Mouse (Mus musculus) embryonic stem cell, embryonic (primary cell): ENCODE results near the gene 0610009B22Rik.

Experiments
- CTCF ChIA-PET, 4 experiments: fragments of 300-600 bp in 2 of 4; fragments of 350-600 bp in 2 of 4; sonication (Branson Sonifier 250); formaldehyde crosslinking; loops; one replicate each; lab custom pipeline; 2022; ENCODE audit warnings: inconsistent platforms in 2 of 4; lab: Charles Lee
- POLR2A ChIA-PET, 4 experiments: fragments of 300-600 bp in 2 of 4; fragments of 350-600 bp in 2 of 4; sonication (Branson Sonifier 250); formaldehyde crosslinking; loops; one replicate each; lab custom pipeline; 2022; ENCODE audit warnings: antibody characterized with exemption in 4 of 4, inconsistent platforms in 1 of 4; lab: Charles Lee

The 0610009B22Rik gene

GRCm38 (mm10) chr11:51677737-51678418 is 10.8 kb downstream of the 0610009B22Rik start:
- CTCF ChIA-PET, result interaction anchor here in 3 of 4 experiments (0.5 to 1.4 kb wide), 7 partner anchors 10 to 241 kb away, joined by 3 to 9 read pairs (median 3); partner anchors contain the start of gene 0610009B22Rik (in 1 of the 3)

GRCm38 (mm10) chr11:51675386-51675785 is 13.3 kb downstream of the 0610009B22Rik start:
- CTCF ChIA-PET, result interaction anchor here in 1 of 4 experiments (0.6 kb wide), 1 partner anchor 39 kb away, joined by 3 read pairs; no protein-coding TSS in a partner anchor
- POLR2A ChIA-PET, result interaction anchor here in 2 of 4 experiments (0.7 to 6.9 kb wide), 12 partner anchors 11 to 126 kb away, joined by 3 to 51 read pairs (median 8); partner anchors contain the start of genes 0610009B22Rik (in 2 of the 2), Hnrnpab (in 2 of the 2) and Nhp2 (in 1 of the 2)

More at GRCm38 (mm10) chr11:51677737-51678418, 10.8 kb downstream of the 0610009B22Rik start:
- POLR2A ChIA-PET, result interaction anchor here (1.0 to 6.9 kb wide), 20 partner anchors 10 to 93 kb away, joined by 3 to 51 read pairs (median 5); partner anchors contain the start of genes 0610009B22Rik (in 4 of the 4), Hnrnpab (in 2 of the 4), Nhp2 (in 2 of the 4) and Phykpl (in 1 of the 4)

- CTCF ChIA-PET, result interaction anchor here in 3 of 4 experiments (0.5 to 1.5 kb wide), 7 partner anchors 8 to 1554 kb away, joined by 3 to 8 read pairs (median 3); no protein-coding TSS in a partner anchor
- POLR2A ChIA-PET, result interaction anchor here (0.6 to 4.1 kb wide), 44 partner anchors 8 to 119 kb away, joined by 3 to 56 read pairs (median 6); partner anchors contain the start of genes Nhp2 (in 3 of the 4), 0610009B22Rik (in 2 of the 4), D930048N14Rik (in 2 of the 4) and Hnrnpab (in 2 of the 4)
Observed at GRCm38 (mm10) chr11:51673291-51673690, 15.4 kb downstream of the 0610009B22Rik start.

- ChIA-PET CTCF (interaction anchor here in 1 of 4 experiments (0.6 kb wide), 1 partner anchor 59 kb away, joined by 4 read pairs; no protein-coding TSS in a partner anchor), POLR2A (interaction anchor here in 2 of 4 experiments (0.7 to 4.1 kb wide), 11 partner anchors 8 to 86 kb away, joined by 3 to 56 read pairs (median 3); partner anchors contain the start of genes 0610009B22Rik (in 1 of the 2) and Phykpl (in 1 of the 2))
Observed at GRCm38 (mm10) chr11:51671376-51671775, 17.3 kb downstream of the 0610009B22Rik start.

GRCm38 (mm10) chr11:51670846-51671245 is 17.8 kb downstream of the 0610009B22Rik start:
- POLR2A ChIA-PET, result interaction anchor here in 2 of 4 experiments (0.7 to 4.1 kb wide), 7 partner anchors 9 to 86 kb away, joined by 3 to 56 read pairs (median 3); partner anchors contain the start of gene Phykpl (in 1 of the 2)
- CTCF ChIA-PET, result interaction anchor here in 1 of 4 experiments (0.6 kb wide), 1 partner anchor 58 kb away, joined by 4 read pairs; no protein-coding TSS in a partner anchor

- ChIA-PET POLR2A (interaction anchor here in 2 of 4 experiments (1.3 to 13.3 kb wide), 7 partner anchors 8 to 61 kb away, joined by 4 to 252 read pairs (median 95); partner anchors contain the start of genes 0610009B22Rik (in 1 of the 2), D930048N14Rik (in 1 of the 2), Hnrnpab (in 1 of the 2) and N4bp3 (in 1 of the 2)), CTCF (interaction anchor here in 1 of 4 experiments (1.5 kb wide), 1 partner anchor 16 kb away, joined by 4 read pairs; no protein-coding TSS in a partner anchor)
Observed at GRCm38 (mm10) chr11:51664747-51665146, 23.9 kb downstream of the 0610009B22Rik start.

- ChIA-PET POLR2A (interaction anchor here in 3 of 4 experiments (0.5 to 13.3 kb wide), 32 partner anchors 9 to 153 kb away, joined by 3 to 252 read pairs (median 8); partner anchors contain the start of genes 0610009B22Rik (in 3 of the 3), D930048N14Rik (in 2 of the 3), Hnrnpab (in 2 of the 3) and N4bp3 (in 2 of the 3)), CTCF (interaction anchor here (0.6 to 1.8 kb wide), 10 partner anchors 13 to 57 kb away, joined by 3 to 9 read pairs (median 3); no protein-coding TSS in a partner anchor)
Observed at GRCm38 (mm10) chr11:51662632-51663031, 26.0 kb downstream of the 0610009B22Rik start.

- CTCF ChIA-PET, result interaction anchor here (0.6 to 1.8 kb wide), 12 partner anchors 12 to 122 kb away, joined by 3 to 9 read pairs (median 4); partner anchors contain the start of genes D930048N14Rik (in 1 of the 4) and N4bp3 (in 1 of the 4)
- POLR2A ChIA-PET, result interaction anchor here in 3 of 4 experiments (0.5 to 13.3 kb wide), 39 partner anchors 9 to 154 kb away, joined by 3 to 252 read pairs (median 6); partner anchors contain the start of genes 0610009B22Rik (in 2 of the 3), D930048N14Rik (in 2 of the 3), Hnrnpab (in 2 of the 3) and N4bp3 (in 2 of the 3)
Observed at GRCm38 (mm10) chr11:51661867-51662365, 26.8 kb downstream of the 0610009B22Rik start.

- CTCF ChIA-PET, result interaction anchor here in 3 of 4 experiments (0.6 to 1.6 kb wide), 8 partner anchors 19 to 150 kb away, joined by 3 to 9 read pairs (median 3); no protein-coding TSS in a partner anchor
- POLR2A ChIA-PET, result interaction anchor here (0.5 to 13.3 kb wide), 35 partner anchors 10 to 628 kb away, joined by 3 to 252 read pairs (median 6); partner anchors contain the start of genes Hnrnpab (in 3 of the 4), 0610009B22Rik (in 2 of the 4), D930048N14Rik (in 2 of the 4) and N4bp3 (in 2 of the 4)
Observed at GRCm38 (mm10) chr11:51658705-51659104, 30.0 kb downstream of the 0610009B22Rik start.

GRCm38 (mm10) chr11:51658291-51658690 is 30.4 kb downstream of the 0610009B22Rik start:
- CTCF ChIA-PET, result interaction anchor here in 2 of 4 experiments (0.6 to 1.6 kb wide), 3 partner anchors 23 to 151 kb away, joined by 3 to 9 read pairs (median 3); no protein-coding TSS in a partner anchor
- POLR2A ChIA-PET, result interaction anchor here (0.5 to 13.3 kb wide), 32 partner anchors 9 to 629 kb away, joined by 3 to 252 read pairs (median 7); partner anchors contain the start of genes Hnrnpab (in 3 of the 4), 0610009B22Rik (in 2 of the 4), D930048N14Rik (in 2 of the 4) and N4bp3 (in 2 of the 4)

GRCm38 (mm10) chr11:51656798-51657521 is 31.7 kb downstream of the 0610009B22Rik start:
- CTCF ChIA-PET, result interaction anchor here in 2 of 4 experiments (0.7 to 1.6 kb wide), 5 partner anchors 21 to 426 kb away, joined by 3 to 9 read pairs (median 5); partner anchors contain the start of gene Rmnd5b (in 1 of the 2)
- POLR2A ChIA-PET, result interaction anchor here in 3 of 4 experiments (0.7 to 13.3 kb wide), 31 partner anchors 8 to 361 kb away, joined by 3 to 252 read pairs (median 6); partner anchors contain the start of genes 0610009B22Rik (in 3 of the 3), Hnrnpab (in 3 of the 3), D930048N14Rik (in 2 of the 3) and N4bp3 (in 2 of the 3)

GRCm38 (mm10) chr11:51654891-51655290 is 33.8 kb downstream of the 0610009B22Rik start:
- ChIA-PET CTCF (interaction anchor here in 2 of 4 experiments (1.2 to 1.4 kb wide), 2 partner anchors 17 to 27 kb away, joined by 3 to 4 read pairs; no protein-coding TSS in a partner anchor), POLR2A (interaction anchor here in 3 of 4 experiments (0.7 to 13.3 kb wide), 9 partner anchors 11 to 63 kb away, joined by 4 to 252 read pairs (median 11); partner anchors contain the start of genes 0610009B22Rik (in 2 of the 3), D930048N14Rik (in 1 of the 3), Hnrnpab (in 1 of the 3) and N4bp3 (in 1 of the 3))

- POLR2A ChIA-PET, result interaction anchor here in 3 of 4 experiments (0.8 to 13.3 kb wide), 11 partner anchors 8 to 110 kb away, joined by 3 to 252 read pairs (median 6); partner anchors contain the start of genes 0610009B22Rik (in 2 of the 3), Hnrnpab (in 2 of the 3), D930048N14Rik (in 1 of the 3) and N4bp3 (in 1 of the 3)
- CTCF ChIA-PET, result interaction anchor here in 3 of 4 experiments (0.6 to 1.4 kb wide), 3 partner anchors 16 to 38 kb away, joined by 3 to 4 read pairs (median 3); no protein-coding TSS in a partner anchor
Observed at GRCm38 (mm10) chr11:51653736-51654135, 34.9 kb downstream of the 0610009B22Rik start.

GRCm38 (mm10) chr11:51652889-51653418 is 35.7 kb downstream of the 0610009B22Rik start:
- CTCF ChIA-PET, result interaction anchor here in 2 of 4 experiments (0.6 to 1.2 kb wide), 5 partner anchors 17 to 36 kb away, joined by 3 read pairs; no protein-coding TSS in a partner anchor

More at GRCm38 (mm10) chr11:51652889-51653418, 35.7 kb downstream of the 0610009B22Rik start:
- POLR2A ChIA-PET, result interaction anchor here in 3 of 4 experiments (0.6 to 13.3 kb wide), 14 partner anchors 9 to 165 kb away, joined by 3 to 252 read pairs (median 6); partner anchors contain the start of genes 0610009B22Rik (in 2 of the 3), Hnrnpab (in 2 of the 3), D930048N14Rik (in 1 of the 3) and N4bp3 (in 1 of the 3)
